Mouse (Mus musculus): Measurements from ENCODE around the gene Dock2. TPM values are rescaled to one million over a fixed set of nuclear protein-coding genes. Genes with fewer than 3 reads are reported as not detected.
"Not testable (repeated sequence)": the region's sequence is repeated elsewhere in the genome, so short reads cannot be mapped to it uniquely, and the experiment has no call there.

Gene Dock2
- total RNA-seq, 2 experiments from 2014 or later = 2.5 to 3.9 TPM

DNA sequence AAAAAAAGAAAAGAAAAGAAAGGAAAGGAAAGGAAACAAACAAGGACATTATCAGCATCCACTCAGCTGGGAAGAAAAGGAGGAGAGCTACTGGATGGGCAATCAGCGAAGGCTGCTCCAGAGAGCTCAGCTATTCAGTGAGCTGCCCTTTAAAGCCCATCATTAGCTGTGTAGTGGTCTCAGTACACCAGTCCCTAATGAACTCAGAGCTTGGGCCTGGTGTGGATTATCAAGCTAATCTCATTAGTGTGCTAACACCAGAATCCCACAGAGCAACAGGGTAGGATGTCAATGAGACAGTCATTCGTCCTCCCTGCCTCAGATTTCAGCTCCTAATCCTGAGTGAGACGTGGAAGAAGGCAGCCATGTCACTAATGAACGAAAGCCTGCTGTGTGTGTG is 493.4 kb downstream of the Dock2 start:
- no peak for DNase-seq

DNA sequence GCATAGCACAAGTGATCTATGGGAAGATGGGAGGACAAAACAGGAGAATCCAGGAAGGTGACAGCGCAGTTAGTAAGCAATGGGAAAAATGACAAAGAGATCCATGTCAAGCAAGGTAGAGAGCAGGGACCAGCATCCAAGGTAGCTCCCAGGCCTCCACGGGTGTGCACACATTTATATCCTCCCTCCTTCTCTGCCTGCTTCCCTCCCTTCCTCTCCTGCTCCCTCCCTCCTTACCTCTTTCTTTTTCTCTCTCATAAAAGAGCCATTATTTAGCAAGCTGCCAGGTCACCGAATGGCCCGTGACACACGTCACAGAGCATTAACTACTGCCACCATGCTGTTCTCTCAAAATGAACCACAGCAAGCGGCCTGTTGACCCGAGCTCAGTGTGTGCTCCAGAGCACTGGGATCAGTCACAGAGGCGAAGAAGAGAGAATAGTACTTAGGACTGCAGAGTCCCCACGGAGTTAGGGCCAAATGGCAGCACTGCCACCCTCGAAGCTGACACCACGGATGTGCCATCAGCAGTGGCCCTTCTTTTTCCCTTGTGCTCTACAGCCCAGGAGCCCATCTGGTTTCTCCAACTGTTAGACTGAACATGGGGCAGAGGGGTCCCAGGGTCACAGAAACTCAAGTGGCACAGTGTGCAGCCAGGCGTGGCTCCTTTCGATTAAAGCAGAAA is 499.4 kb downstream of the Dock2 start:
- DNase-seq = no peak

DNA sequence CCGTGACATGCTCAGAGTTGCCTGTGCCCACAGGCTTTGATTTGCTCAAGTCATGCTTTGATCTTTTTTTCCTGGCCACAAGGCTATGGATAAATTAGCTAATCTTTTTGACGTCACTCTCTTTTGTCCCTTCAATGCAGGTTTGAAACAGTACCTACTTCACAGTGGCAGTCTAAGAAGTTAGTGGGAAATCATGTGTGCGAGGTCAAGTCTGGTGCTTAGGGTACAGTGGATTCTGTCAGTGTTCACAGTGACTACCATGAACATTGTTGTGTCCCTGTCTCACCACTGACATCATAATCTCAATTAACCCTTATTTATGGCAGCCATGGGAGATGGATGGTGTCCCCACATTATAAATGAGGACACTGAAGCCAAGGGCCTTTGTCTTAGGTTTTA is 506.6 kb downstream of the Dock2 start:
- no peak for DNase-seq

DNA sequence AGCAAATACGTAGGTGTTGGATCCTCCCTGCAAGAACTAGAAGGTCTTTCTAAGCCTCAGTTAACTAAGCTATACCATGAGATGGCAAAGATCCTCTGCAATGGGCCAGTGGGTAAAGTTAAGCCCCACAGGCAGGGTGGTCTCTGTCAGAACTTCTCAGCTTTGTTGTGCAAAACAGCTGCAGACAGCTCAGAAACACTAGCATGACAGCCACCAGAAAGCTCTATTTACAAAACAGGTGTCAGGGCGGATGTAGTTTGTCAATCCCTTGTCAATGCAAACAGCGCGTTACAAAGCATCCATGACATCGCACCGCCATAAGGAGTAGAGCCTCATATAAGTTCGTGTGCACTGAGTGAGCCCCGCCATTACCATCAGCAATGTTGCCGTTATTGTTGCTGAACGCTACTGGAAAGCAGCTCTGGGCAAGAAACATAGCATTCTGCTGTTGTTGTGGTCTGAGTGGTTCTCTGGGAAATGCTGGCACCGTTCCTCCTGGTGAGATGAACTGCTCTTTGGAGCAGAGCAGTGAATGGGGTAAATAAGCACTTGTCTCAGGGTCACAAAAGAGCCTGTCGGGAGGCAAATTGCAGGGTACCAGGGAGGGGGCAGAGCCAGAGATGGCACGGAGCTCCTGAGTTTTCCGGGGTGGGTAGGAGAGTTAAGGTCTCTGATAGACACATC is 507.2 kb downstream of the Dock2 start:
- peak in 1 of 2 experiments; percentile 2 for DNase-seq

DNA sequence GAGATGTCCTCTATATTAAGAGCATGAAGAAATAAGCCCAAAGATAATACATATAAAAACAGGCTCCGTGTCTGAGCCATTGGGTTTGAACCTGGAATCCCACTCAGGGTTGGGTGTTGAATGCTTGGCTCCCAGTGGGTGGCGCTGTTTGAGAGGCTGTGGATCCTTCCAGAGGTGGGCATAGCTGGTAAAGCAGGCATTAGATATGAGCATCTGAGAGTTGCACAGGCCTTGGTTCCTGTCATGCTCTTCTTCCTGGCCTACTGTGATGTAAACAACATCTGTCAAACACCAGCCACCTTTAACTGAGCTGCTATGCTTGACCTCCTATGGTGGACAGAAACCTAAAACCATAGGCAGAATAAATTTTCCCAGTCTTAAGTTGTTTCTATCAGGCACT is 507.8 kb downstream of the Dock2 start:
- peak; percentile 19 to 34 for DNase-seq

DNA sequence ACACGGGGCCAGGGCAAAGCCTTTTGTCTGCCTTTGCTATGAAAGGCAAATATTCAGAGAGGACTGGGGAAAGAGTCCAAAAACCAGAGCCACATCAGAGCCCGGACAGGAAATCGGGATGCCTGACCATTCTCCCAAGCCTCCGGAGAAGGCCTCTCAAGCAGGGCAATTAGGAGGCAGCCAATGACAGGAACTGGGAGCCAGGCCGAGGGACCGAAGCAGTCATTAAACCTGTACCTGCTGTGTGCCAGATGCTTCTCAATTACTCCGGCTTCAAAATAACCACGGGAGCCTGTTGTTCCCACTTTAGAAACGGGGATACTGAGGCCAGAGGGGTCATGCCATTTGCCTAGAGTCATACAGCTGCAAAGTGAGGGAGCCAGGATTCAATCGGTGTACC is 511.7 kb downstream of the Dock2 start:
- no peak for DNase-seq

DNA sequence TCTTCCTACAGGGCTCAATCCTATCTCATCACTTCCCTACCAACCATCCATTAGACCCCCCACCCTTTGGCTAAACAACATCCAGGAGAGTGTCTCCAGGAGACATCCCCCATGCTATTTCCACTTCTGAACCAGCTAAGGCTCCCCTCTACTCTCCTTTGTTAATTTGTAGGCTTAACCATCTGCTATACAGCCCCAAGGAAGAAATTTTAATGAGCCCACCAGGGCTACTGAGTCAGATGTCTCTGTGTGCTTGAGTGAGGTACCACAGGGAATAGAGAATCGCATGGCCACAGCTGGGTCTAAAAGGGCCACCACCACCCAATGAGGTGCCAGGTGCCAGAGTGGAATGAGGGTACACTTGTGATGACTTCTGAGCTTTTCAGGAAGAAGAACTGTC is 519.6 kb downstream of the Dock2 start:
- DNase-seq = no peak

DNA sequence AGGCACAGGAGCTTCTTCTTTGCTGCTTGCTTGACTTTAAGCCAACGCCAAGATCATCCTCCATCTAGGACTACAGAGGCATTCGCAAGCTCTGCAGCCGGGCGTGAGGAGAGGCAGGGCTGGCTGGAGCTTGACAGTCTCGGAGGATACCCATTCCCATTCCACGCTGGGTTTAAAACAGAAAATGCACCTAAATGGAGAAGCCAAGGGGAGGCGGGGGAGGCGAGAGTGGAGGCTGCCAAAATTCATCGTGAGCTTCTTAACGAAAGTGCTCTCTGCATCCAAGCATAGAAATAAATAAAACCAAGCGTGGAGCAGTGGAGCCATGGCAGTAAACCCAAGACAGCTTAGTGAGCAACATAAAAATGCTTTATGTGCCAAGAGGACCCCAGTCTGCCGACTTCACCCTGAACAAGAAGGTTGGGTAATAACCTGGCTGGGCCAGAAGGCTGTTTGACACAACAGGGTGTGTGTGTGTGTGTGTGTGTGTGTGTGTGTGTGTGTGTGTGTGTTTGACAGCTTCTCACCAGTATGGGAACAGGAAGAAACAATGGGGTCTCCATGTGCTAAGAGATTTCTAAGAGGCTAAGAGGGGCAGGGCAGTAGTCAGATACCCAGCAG is 524.7 kb downstream of the Dock2 start:
- no peak for DNase-seq

DNA sequence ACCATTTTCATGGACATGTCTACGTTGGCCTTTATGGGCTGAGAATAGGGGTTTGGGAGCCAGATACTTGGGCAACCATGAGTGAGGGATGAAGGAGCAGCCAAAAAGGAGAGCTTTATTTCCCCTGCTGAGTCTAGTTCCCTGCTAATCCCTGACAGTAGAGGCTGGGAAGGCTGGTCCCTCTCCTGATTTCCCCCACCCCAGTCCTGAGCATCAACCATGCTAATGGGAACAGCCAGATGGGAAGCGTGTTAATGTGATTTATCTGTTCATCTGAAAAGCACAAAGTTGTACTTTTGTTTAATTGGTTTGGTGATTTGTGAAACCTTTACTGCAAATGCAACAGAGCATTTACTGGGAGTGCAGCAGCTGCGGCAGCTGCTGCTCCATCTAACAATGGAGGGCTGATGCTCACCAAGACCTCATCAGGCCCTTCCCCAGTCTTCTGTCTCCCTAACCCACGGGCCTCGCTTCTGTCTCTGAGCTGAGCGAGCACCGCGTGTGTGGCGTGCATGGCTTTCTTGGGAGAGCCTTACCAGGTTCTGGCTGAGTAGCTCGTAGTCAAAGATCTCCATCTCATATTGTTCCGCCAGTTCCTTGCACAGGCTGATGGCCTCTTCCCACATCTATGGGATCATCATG is 526.0 kb downstream of the Dock2 start:
- DNase-seq = no peak

DNA sequence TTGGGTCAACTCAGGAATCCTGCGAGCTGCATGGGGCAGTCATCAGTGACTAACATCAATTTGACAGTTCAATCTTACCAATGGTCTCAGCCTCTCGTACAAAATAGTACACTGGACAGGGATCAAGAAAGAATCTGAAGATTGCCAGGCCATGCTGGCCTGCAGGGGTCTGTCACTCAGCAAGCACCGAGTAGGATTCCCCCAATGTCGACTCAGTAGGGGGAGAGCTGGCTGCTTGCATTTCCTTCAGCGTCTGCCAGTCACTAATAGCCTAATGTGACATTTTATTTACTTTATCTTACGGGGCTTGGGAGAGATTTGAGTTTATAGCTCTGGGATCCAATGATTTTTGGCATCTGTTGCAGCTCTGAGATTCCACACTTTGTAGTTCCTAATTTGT is 540.7 kb downstream of the Dock2 start:
- no peak for DNase-seq

DNA sequence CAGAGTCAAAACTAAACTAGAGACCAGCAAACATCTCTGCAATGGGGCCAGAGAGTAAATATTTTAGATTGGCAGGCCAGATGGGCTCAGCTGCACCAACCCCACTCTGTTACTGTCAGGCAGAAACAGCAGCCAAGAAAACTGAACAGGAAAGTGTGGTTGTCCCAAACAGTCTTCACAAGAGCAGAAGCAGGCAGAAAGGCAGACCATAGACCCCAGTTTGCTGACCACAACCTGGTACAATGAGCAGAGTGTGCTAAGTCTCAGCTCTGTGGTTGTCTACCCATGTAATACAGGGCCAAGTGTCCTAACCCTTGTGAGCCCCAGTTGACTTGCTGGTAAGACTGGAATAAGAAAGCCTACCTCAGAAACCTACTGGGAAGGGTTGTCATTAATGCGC is 543.4 kb downstream of the Dock2 start:
- DNase-seq = no peak

DNA sequence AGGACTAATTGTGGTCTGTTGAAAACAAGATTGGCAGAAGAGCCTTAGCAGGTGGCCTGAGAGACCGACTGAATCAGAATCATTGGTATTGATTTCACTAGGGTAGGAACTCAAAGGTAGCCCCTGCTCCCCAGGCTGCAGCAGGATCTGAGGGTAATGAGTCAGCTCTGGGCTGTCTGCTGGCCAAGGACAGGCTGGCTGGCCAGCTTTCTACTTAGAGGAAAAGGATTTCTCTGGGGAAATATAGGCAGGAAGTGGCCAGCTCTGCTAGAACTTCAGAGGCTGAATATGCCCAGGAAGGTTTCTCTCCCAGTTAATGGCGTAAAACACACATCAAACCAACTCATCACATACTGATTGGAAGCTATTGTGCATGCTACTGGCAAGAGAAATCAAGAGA is 544.0 kb downstream of the Dock2 start:
- peak; percentile 61 for DNase-seq

DNA sequence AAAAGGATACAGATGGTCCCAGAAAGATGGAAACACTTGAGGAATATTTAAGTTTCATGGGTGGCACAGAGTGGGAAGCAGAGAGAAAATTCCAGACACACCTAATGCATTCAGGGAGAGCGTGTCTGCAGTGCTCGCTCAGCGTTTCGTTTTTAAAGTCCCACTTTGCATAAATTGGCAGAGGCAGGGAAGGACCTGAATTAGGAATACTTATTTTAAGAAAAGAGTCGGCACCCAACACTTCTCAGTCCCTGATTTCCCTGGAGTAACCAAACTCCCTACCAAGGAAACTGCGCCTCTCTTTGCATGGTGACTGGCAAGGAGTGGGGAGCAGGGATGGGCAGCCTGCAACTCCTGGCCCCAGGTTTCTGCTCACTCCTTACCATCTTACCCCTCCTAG is 546.8 kb downstream of the Dock2 start:
- DNase-seq = no peak

DNA sequence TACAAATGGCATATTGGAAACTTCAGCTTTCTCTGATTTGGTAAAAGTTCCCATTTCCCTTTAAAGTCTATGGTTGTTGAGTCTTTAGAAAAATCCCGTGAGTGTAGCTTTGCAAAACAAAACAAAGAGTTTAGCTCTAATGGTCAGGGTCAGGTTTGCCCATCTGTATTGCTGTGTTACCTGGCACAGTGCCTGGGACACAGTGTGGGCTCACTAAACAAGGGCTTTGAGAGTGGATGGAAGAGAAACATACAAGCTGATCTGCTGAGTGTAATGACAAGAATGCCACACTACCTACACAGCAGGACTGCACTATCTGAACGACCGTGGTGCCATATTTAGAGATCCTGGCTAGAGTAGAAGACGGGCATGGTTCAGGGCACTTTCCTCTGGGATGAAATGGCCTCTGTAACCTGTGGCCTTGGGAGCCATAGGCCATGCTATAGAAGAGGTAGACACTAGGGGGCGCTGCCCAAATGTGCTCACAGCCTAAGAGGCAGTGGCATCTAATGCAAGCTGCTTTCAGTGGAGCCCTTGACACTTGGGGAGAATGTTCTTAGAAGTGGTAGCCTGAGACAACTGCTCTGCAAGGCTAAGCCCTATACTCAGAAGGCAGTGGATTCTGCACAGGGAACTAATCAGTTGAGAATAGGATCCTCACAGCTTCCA is 547.5 kb downstream of the Dock2 start:
- peak; percentile 60 to 65 for DNase-seq

DNA sequence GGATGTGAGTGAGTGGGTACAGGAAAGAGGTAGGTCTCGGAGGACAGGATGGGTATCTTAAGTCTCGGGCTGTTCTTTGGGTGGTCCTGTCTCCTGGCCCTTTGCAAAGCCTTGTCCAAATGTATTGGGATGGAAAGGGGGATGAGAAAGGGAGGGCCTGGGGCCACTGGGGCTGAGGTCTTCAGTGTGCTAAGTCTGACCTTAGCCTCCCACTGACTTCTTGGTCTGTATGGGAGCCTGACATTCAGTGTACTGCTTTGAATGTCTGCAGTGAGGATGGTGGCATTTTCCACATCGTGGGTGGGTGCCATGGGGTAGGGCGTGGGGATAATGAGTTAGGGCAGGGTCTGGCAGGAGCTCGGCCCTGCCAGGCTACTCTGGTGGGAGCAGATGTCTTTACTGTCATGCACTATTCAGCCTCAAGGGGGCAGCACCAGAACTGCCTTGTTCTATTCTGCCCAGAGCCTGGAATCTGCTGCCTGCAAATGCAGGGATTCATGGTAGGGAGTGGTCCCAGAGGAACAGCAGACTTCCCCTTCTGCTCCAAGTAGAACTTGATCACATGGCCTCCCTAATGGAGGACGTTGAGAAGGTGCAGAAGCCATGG is 554.8 kb downstream of the Dock2 start:
- DNase-seq = peak; percentile 58 to 72

DNA sequence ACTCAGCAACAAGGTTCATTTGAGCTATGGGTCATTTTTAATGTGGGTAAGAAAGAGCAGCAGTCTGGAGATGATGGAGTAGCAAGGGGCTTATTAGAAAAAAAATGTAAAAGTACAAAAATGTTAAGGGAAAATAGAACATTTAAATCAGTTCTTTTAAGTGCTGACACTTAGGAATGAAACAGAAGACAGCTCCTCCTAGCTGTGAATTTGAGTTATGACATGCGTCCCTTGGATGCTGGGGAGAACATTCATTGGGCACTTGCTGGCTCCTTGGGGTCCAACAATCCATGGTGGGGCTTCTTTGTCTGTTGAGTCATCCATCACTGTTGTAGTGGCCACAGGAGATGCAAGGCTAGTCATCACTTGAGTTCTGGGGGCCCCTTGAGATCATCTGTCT is 556.5 kb downstream of the Dock2 start:
- DNase-seq = no peak

DNA sequence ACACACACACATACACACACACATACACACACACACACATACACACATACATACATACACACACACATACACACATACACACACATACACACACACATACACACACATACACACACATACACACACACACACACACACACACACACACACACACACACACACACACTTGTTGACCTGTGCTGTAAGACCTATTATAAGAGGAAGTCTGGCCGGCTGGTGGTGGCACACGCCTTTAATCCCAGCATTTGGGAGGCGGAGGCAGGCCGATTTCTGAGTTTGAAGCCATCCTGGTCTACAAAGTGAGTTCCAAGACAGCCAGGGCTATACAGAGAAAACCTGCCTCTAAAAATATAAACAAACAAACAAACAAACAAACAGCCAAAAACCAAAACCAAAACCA is 563.1 kb downstream of the Dock2 start:
- not testable (repeated sequence) for DNase-seq

DNA sequence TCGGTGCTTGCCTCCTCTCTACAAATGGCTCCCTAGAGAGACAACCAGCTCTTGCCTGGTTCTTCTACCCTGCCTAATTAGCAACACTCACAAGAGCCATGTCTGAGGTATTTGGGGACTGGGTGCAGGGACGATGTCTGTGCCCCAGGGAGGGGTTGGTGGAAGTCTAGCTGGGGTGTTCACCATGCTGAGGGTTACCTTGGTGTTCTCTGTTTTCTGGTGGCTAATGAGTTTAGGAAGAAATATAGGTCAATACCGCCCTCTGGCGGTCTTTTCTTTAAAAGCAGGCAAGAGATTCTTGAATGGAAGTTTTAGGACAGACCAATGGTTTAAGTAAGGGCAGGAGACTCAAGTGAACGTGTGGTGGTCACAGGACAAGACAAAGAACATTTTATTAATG is 570.8 kb downstream of the Dock2 start:
- DNase-seq = peak; percentile 34 to 58

DNA sequence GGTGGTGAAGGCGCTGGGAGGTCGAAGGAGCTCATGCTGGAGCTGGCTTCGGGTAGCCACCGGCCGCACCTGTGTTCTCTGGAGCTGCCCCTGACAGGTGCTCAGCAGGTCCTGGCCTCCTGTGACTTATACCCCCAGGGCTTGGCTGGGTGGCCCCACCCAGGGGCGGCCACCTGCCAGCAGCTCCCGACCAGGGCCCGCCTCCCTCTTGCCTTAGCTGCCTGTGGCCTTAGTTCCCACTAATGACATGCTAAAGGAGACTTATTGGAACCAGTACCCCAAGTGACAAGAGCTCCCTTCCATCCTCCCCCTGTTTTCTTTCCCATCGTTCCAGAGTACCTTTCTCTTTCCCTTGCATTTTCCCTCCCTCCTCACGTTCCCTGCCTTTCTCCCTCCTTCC is 575.7 kb downstream of the Dock2 start, which contains the start of gene Foxi1:
TSS of gene Foxi1 (minus strand) at position 101 of the 400 bp plus-strand sequence.
- DNase-seq = no peak

DNA sequence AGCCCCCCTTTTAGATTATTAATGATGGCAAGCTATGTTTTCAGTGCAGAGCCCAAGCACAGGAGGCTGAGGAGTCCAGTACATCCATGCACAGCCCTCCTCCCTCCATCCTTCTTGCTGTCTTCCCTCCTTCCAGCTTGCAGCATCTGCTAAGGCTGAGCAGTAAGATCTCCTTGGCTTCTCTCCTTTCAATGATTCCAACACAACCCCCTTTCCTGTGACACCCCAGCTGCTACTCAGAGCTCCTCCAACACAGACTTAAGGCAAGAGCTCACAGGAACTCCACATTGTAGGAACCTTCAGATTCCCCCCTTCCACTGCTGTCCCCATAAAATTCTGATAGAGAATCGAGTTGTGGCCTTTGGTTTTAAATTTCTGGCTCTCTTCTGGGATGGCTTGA is 580.9 kb downstream of the Dock2 start:
- no peak for DNase-seq

DNA sequence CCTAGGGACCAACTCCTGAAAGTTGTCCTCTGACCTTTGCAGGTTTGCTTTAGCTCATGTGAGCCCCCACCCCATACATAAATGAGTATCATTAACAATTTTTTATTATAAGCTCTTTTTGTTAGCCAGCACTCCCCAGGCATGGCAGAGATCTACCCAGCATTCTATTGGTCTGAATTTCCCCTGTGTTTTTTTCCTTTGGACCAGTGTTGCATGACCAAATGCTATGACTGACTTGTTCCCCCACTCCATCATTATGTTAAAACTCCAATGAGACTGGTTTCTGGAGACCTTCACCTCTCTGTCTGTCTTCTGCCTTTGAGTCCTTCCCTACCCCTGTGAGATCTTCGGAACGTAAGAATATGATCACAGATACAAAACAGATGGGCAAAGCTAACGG is 588.5 kb downstream of the Dock2 start:
- no peak for DNase-seq
